Mouse (Mus musculus): Measurements from ENCODE around the gene Myo18a.

GRCm38 (mm10) chr11:77806218-77806617 is 43.2 kb downstream of the Myo18a start:
- TF ChIP-seq MAFK (IDR thresholded peaks at IDR 0.05; ENCODE audit: insufficient read depth, low read depth, low read length) (no peak), ZNF384 (IDR thresholded peaks at IDR 0.05; ENCODE audit: low read depth, low read length) (no peak)

Data from ES-E14 (cell line).